Mouse (Mus musculus): ENCODE measurements around the gene Uchl1. TPM values are rescaled to one million over a fixed set of nuclear protein-coding genes. Genes with fewer than 3 reads are reported as not detected.
A peak's percentile ranks its signal among the peaks of the same experiment; 100 is the strongest.

Uchl1 gene
- polyA plus RNA-seq, 1 experiment from 2014 or later = 62.5 TPM

- ATAC-seq (ENCODE audit: low FRiP score, low TSS enrichment) (no peak), DNase-seq (ENCODE audit: low spot score) (no peak)
- Histone ChIP-seq H3K27me3 (ENCODE audit: control insufficient read depth, insufficient read depth, low read length) (no peaks in the 10 kb centered on the region), H3K4me1 (replicated peaks; ENCODE audit: control insufficient read depth, insufficient read depth) (no peaks in the 10 kb centered on the region), H3K4me3 (ENCODE audit: low read depth, low read length) (no peak overlapping the region), H3K9me3 (ENCODE audit: control insufficient read depth, low read length) (no peaks in the 10 kb centered on the region), H3K36me3 (ENCODE audit: control insufficient read depth, insufficient read depth, low read length) (no peaks in the 10 kb centered on the region), H3K9ac (ENCODE audit: low read length) (no peak overlapping the region), H3K27ac (replicated peaks) (no peak overlapping the region), H3K4me2 (replicated peaks; ENCODE audit: low read depth) (no peak overlapping the region)
- TF ChIP-seq CTCF (IDR thresholded peaks at IDR 0.05; ENCODE audit: low read depth) = no peak
- TF ChIP-seq EP300 (optimal IDR thresholded peaks at IDR 0.05) = no peak
- WGBS = 71% methylated on average over 9 of the region's 9 CpGs
Measured at GRCm38 (mm10) chr5:66722586-66722985, 46.7 kb downstream of the Uchl1 start.

- Histone ChIP-seq H3K36me3 (ENCODE audit: control insufficient read depth, insufficient read depth, low read length) (no peaks in the 10 kb centered on the region), H3K4me3 (ENCODE audit: low read depth, low read length) (no peak overlapping the region), H3K9ac (ENCODE audit: low read length) (no peak overlapping the region), H3K4me2 (replicated peaks; ENCODE audit: low read depth) (no peak overlapping the region), H3K9me3 (ENCODE audit: control insufficient read depth, low read length) (no peaks in the 10 kb centered on the region), H3K27ac (replicated peaks) (no peak overlapping the region), H3K4me1 (replicated peaks; ENCODE audit: control insufficient read depth, insufficient read depth) (no peaks in the 10 kb centered on the region), H3K27me3 (ENCODE audit: control insufficient read depth, insufficient read depth, low read length) (no peaks in the 10 kb centered on the region)
- WGBS = 40% methylated on average over 4 of the region's 4 CpGs
- DNase-seq (ENCODE audit: low spot score) (no peak), ATAC-seq (ENCODE audit: low FRiP score, low TSS enrichment) (no peak)
- no peak for TF ChIP-seq CTCF (IDR thresholded peaks at IDR 0.05; ENCODE audit: low read depth)
- no peak for TF ChIP-seq EP300 (optimal IDR thresholded peaks at IDR 0.05)
Measured at GRCm38 (mm10) chr5:66723037-66723436, 47.1 kb downstream of the Uchl1 start.

DNA sequence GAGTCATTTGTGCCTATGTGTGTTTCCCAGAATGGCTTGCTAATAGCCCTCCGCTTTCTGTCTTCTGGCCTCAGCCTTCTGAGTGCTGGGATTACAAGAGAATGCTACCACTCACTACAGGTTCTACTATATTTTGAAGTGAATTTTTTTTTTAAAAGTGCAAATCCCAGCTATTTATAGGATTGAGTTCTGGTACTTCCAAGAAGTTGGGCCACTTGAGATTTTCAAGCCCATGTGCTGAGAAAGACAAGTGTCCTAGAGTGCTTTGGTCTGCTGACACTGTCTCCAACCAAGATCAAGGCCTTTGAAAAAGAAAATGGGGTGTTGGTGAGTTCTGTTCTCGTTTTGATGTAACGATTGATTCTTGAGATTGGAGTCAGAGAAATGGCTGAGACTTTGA, 47.7 kb downstream of the Uchl1 start:
- TF ChIP-seq CTCF (IDR thresholded peaks at IDR 0.05; ENCODE audit: low read depth) (no peak), EP300 (optimal IDR thresholded peaks at IDR 0.05) (no peak)
- H3K9me3 ChIP-seq (ENCODE audit: control insufficient read depth, low read length) = no peaks in the 10 kb centered on the region
- no peak for DNase-seq (ENCODE audit: low spot score)
- no peak overlapping the region for H3K4me2 ChIP-seq (replicated peaks; ENCODE audit: low read depth)
- no peak overlapping the region for H3K4me3 ChIP-seq (ENCODE audit: low read depth, low read length)
- WGBS = 58% methylated on average over 3 of the region's 3 CpGs
- no peak overlapping the region for H3K9ac ChIP-seq (ENCODE audit: low read length)
- H3K27ac ChIP-seq (replicated peaks) = no peak overlapping the region
- no peak for ATAC-seq (ENCODE audit: low FRiP score, low TSS enrichment)
- H3K36me3 ChIP-seq (ENCODE audit: control insufficient read depth, insufficient read depth, low read length) = no peaks in the 10 kb centered on the region
- H3K4me1 ChIP-seq (replicated peaks; ENCODE audit: control insufficient read depth, insufficient read depth) = no peaks in the 10 kb centered on the region
- H3K27me3 ChIP-seq (ENCODE audit: control insufficient read depth, insufficient read depth, low read length) = no peaks in the 10 kb centered on the region

- TF ChIP-seq CTCF (IDR thresholded peaks at IDR 0.05; ENCODE audit: low read depth) (no peak), EP300 (optimal IDR thresholded peaks at IDR 0.05) (no peak)
Measured at GRCm38 (mm10) chr5:66729306-66729705, 53.4 kb downstream of the Uchl1 start.

GRCm38 (mm10) chr5:66730621-66731301, 54.9 kb downstream of the Uchl1 start:
- 0 out of 2 replicates have a peak, but pooled peaks have one; percentile 23 for TF ChIP-seq CTCF (IDR thresholded peaks at IDR 0.05; ENCODE audit: low read depth)
- no peak for TF ChIP-seq EP300 (optimal IDR thresholded peaks at IDR 0.05)
- H3K27ac ChIP-seq (replicated peaks) = no peak overlapping the region
- H3K27me3 ChIP-seq (ENCODE audit: control insufficient read depth, insufficient read depth, low read length) = no peaks in the 10 kb centered on the region
- H3K9me3 ChIP-seq (ENCODE audit: control insufficient read depth, low read length) = no peaks in the 10 kb centered on the region
- no peaks in the 10 kb centered on the region for H3K4me1 ChIP-seq (replicated peaks; ENCODE audit: control insufficient read depth, insufficient read depth)
- DNase-seq (ENCODE audit: low spot score) = no peak
- 57% methylated on average over 11 of the region's 11 CpGs for WGBS
- ATAC-seq (ENCODE audit: low FRiP score, low TSS enrichment) = no peak
- no peak overlapping the region for H3K4me3 ChIP-seq (ENCODE audit: low read depth, low read length)
- no peak overlapping the region for H3K9ac ChIP-seq (ENCODE audit: low read length)
- no peaks in the 10 kb centered on the region for H3K36me3 ChIP-seq (ENCODE audit: control insufficient read depth, insufficient read depth, low read length)
- no peak overlapping the region for H3K4me2 ChIP-seq (replicated peaks; ENCODE audit: low read depth)

More at GRCm38 (mm10) chr5:66729306-66729705, 53.4 kb downstream of the Uchl1 start:
- Histone ChIP-seq H3K4me3 (ENCODE audit: low read depth, low read length) (no peak overlapping the region), H3K4me2 (replicated peaks; ENCODE audit: low read depth) (no peak overlapping the region), H3K27me3 (ENCODE audit: control insufficient read depth, insufficient read depth, low read length) (no peaks in the 10 kb centered on the region), H3K9ac (ENCODE audit: low read length) (no peak overlapping the region), H3K36me3 (ENCODE audit: control insufficient read depth, insufficient read depth, low read length) (no peaks in the 10 kb centered on the region), H3K4me1 (replicated peaks; ENCODE audit: control insufficient read depth, insufficient read depth) (no peaks in the 10 kb centered on the region), H3K9me3 (ENCODE audit: control insufficient read depth, low read length) (no peaks in the 10 kb centered on the region), H3K27ac (replicated peaks) (no peak overlapping the region)
- no peak for ATAC-seq (ENCODE audit: low FRiP score, low TSS enrichment)
- WGBS = 87% methylated on average over 4 of the region's 4 CpGs
- DNase-seq (ENCODE audit: low spot score) = no peak

- TF ChIP-seq CTCF (IDR thresholded peaks at IDR 0.05; ENCODE audit: low read depth) (no peak), EP300 (optimal IDR thresholded peaks at IDR 0.05) (no peak)
- 84% methylated on average over 1 of the region's 1 CpGs for WGBS
- no peak for DNase-seq (ENCODE audit: low spot score)
- Histone ChIP-seq H3K27me3 (ENCODE audit: control insufficient read depth, insufficient read depth, low read length) (no peaks in the 10 kb centered on the region), H3K4me1 (replicated peaks; ENCODE audit: control insufficient read depth, insufficient read depth) (no peaks in the 10 kb centered on the region), H3K4me3 (ENCODE audit: low read depth, low read length) (no peak overlapping the region), H3K9ac (ENCODE audit: low read length) (no peak overlapping the region), H3K4me2 (replicated peaks; ENCODE audit: low read depth) (no peak overlapping the region), H3K36me3 (ENCODE audit: control insufficient read depth, insufficient read depth, low read length) (no peaks in the 10 kb centered on the region), H3K9me3 (ENCODE audit: control insufficient read depth, low read length) (no peaks in the 10 kb centered on the region), H3K27ac (replicated peaks) (no peak overlapping the region)
- no peak for ATAC-seq (ENCODE audit: low FRiP score, low TSS enrichment)
Measured at GRCm38 (mm10) chr5:66731302-66731697, 55.4 kb downstream of the Uchl1 start.
